Mouse (Mus musculus) small intestine, adult 2 months (tissue): Measurements from ENCODE around the gene Fank1.

Experiments
- CTCF ChIP-seq: fragments of 200-500 bp; IDR thresholded peaks from 2 replicates; pipeline ENCODE4 v1.5.1; 2012; ENCODE audit warnings: low read depth, mild to moderate bottlenecking, control low read depth, inconsistent platforms, low read length, moderate library complexity, mixed read lengths; ENCODE audit not compliant: insufficient replicate concordance, insufficient read length; ENCODE audit errors: extremely low read depth
- POLR2A ChIP-seq: fragments of 200-500 bp; IDR thresholded peaks from 2 replicates; pipeline ENCODE4 v1.6.1; 2012; ENCODE audit warnings: low read depth, mild to moderate bottlenecking, control low read depth, inconsistent platforms, low read length, moderate library complexity

GRCm38 (mm10) chr7:133790608-133791229 lies 14.1 kb downstream of the Fank1 start:
- no peak for TF ChIP-seq CTCF
- TF ChIP-seq POLR2A = no peak
